Mouse (Mus musculus) liver, postnatal 0 days (tissue): ENCODE measurements at regions not wholly inside any gene's neighbourhood (a gene's known extent, or its start where the extent isn't known, plus 50 kb on each side); places are given as distances from the start of the nearest gene placed in this dataset.

Source experiments
- ATAC-seq: fragments of 200-750 bp; cut with Nextera tagmentation; 2 replicates; pipeline ENCODE4 v1.8.0; 2017; ENCODE audit warnings: mild to moderate bottlenecking, moderate library complexity
- DNase-seq: peaks from one replicate; pipeline ENCODE4 v3.0.0-alpha.2; 2016
- H3K27ac ChIP-seq: fragments of 300-500 bp; sonication (generic); 2 replicates; pipeline ENCODE4 v1.5.1; 2014; ENCODE audit warnings: antibody characterized with exemption, moderate library complexity, mild to moderate bottlenecking, low read depth
- H3K27me3 ChIP-seq: fragments of 300-500 bp; sonication (generic); 2 replicates; pipeline ENCODE4 v1.6.1; 2014; ENCODE audit warnings: low read length, control low read depth, mixed read lengths; ENCODE audit not compliant: insufficient read depth
- H3K36me3 ChIP-seq: fragments of 300-500 bp; sonication (generic); replicated peaks from 2 replicates; pipeline ENCODE4 v1.6.1; 2014; ENCODE audit warnings: mild to moderate bottlenecking, control low read depth, low read length, moderate library complexity, mixed read lengths; ENCODE audit not compliant: insufficient read depth
- H3K4me1 ChIP-seq: fragments of 300-500 bp; sonication (generic); 2 replicates; pipeline ENCODE4 v1.6.1; 2014; ENCODE audit warnings: antibody characterized with exemption, mild to moderate bottlenecking, control low read depth; ENCODE audit not compliant: insufficient read depth
- H3K4me2 ChIP-seq: fragments of 300-500 bp; sonication (generic); 2 replicates; pipeline ENCODE4 v1.6.1; 2014; ENCODE audit warnings: low read depth, mild to moderate bottlenecking, low read length, moderate library complexity, mixed read lengths
- H3K4me3 ChIP-seq: fragments of 300-500 bp; sonication (generic); 2 replicates; pipeline ENCODE4 v1.5.1; 2014; ENCODE audit warnings: low read depth, low read length
- H3K9ac ChIP-seq: fragments of 300-500 bp; sonication (generic); replicated peaks from 2 replicates; pipeline ENCODE4 v1.6.1; 2014; ENCODE audit warnings: mild to moderate bottlenecking, moderate library complexity
- H3K9me3 ChIP-seq: fragments of 300-500 bp; sonication (generic); 2 replicates; pipeline ENCODE4 v1.6.1; 2016; ENCODE audit warnings: mild to moderate bottlenecking, control low read depth, low read length, mixed read lengths
- CTCF ChIP-seq: sonication (generic); IDR thresholded peaks from 2 replicates; pipeline ENCODE4 v1.5.1; 2016; ENCODE audit warnings: antibody characterized with exemption, low read depth
- EP300 ChIP-seq: IDR thresholded peaks from 2 replicates; pipeline ENCODE4 v1.6.1; 2016; ENCODE audit warnings: antibody characterized with exemption, low read depth, mild to moderate bottlenecking
- WGBS: fragments of 180-500 bp; shearing (Covaris S2); extraction: QIAGEN DNeasy Blood & Tissue Kit; methylation state at CpG from one replicate; pipeline ENCODE4 v1.1.7; 2014; ENCODE audit not compliant: insufficient replicate concordance; 5-methylcytosine and 5-hydroxymethylcytosine counted together

DNA sequence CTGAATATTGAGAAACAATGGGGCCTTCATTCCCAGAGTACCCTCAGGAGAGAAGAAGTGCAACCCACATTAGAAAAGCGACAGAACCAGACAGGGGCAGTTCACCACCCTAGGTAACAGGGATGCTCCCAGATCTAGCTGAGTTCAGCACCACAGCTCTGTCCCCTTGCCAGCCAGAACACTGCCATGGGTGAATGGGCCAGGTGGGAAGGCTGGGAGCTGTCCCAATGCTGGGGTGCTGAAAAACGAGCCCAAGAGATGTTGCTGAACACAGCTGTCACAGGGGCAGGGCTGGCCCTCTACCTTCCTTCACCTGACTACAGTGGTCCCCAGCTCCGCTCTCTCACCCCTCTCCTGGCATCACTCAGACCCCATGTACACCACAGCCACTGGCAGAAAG lies 193.3 kb upstream of the Igsf21 start:
- Histone ChIP-seq H3K27me3 (no peaks in the 10 kb centered on the region), H3K4me3 (no peak overlapping the region), H3K36me3 (no peaks in the 10 kb centered on the region), H3K9me3 (no peaks in the 10 kb centered on the region), H3K9ac (no peak overlapping the region), H3K4me1 (no peaks in the 10 kb centered on the region), H3K4me2 (no peak overlapping the region), H3K27ac (no peak overlapping the region)
- WGBS = 17% methylated on average over 3 of the region's 3 CpGs
- TF ChIP-seq CTCF (no peak), EP300 (no peak)
- DNase-seq (peak; percentile 59), ATAC-seq (no peak)

DNA sequence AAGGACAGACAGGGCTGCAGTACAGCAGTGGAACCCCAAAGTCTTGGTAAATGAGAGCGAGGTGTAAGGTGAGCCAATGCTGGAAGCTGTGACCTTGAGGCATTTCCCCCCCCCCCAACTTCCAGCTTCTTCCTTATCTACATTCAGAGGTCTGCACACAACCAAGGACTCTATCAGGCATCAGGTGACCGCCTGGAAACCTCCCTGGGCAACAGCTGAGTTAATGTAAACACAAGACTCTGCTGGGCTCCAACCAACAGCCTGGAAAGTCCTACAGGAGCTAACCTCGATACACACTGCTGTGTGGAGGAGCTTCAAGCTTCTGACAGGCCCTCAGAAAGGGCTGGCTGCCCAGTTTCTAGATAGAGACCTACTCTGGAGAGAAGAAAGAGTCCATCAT lies 189.4 kb upstream of the Igsf21 start:
- no peak for DNase-seq
- TF ChIP-seq EP300 (no peak), CTCF (no peak)
- WGBS = 40% methylated on average over 3 of the region's 3 CpGs
- Histone ChIP-seq H3K4me2 (no peak overlapping the region), H3K27ac (no peak overlapping the region), H3K36me3 (no peaks in the 10 kb centered on the region), H3K4me3 (no peak overlapping the region), H3K9ac (no peak overlapping the region), H3K27me3 (no peaks in the 10 kb centered on the region), H3K9me3 (no peaks in the 10 kb centered on the region), H3K4me1 (no peaks in the 10 kb centered on the region)
- no peak for ATAC-seq

DNA sequence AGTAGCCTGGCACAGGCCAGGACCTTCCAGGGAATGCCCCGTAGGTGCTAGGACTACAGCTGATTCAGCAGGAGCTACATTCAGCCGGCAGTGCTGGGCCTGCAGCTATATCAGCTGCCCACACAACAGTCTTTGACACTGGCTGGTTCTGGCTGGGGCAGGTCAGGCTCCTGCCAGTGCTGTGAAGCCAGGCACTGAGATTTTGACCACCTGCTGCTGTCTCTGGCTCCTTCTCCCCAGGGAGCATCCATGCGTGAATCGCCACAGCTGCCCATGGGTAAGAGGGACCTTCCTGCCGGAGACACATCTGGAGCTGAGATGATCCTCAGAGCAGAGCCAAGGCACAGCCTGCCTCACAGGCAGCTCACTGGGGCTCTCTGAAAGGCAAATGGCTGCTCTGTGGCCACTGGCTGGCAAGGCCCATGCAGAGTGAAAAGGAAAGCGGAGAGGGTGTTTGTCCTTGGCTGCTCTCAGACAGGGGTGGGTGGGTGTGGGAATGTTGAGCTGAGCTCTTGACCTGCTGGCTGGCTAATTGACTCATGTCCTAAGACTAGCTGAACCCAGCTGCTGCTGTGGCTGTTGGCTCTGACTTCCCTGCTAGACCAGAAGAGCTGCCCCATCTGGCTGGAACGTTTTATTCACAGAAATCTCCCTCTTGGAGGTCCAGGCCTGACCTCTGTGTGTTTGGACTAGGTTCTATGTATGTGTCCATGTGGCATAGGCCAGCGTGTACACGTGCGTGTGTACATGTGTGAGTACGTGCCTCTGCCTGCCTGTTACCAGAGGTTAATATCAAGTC lies 187.4 kb upstream of the Igsf21 start:
- no peaks in the 10 kb centered on the region for H3K27me3 ChIP-seq
- no peak overlapping the region for H3K9ac ChIP-seq
- no peak overlapping the region for H3K27ac ChIP-seq
- no peak overlapping the region for H3K4me3 ChIP-seq
- ATAC-seq (no peak), DNase-seq (no peak)
- H3K4me1 ChIP-seq = no peaks in the 10 kb centered on the region
- H3K4me2 ChIP-seq = no peak overlapping the region
- H3K9me3 ChIP-seq = no peaks in the 10 kb centered on the region
- no peaks in the 10 kb centered on the region for H3K36me3 ChIP-seq
- TF ChIP-seq EP300 (no peak), CTCF (no peak)
- 63% methylated on average over 11 of the region's 11 CpGs for WGBS

DNA sequence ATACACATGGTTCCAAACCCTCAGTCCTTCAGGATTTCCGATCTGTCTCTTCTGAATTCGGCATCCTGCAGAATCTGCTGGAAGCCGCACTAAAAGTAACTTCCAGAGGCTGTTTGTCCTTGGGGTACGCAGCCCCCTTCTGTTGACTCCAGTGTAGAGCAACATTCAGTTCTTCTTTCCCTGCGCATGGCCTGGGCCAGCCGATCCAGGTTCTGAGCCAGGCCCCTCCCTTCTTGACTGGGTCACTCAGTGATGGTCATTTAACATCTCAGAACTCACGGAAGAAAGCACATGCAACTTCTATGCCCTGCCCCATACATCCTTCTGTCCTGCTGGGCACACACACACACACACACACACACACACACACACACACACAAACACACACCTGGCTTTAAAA lies 185.5 kb upstream of the Igsf21 start:
- TF ChIP-seq EP300 = no peak
- no peak for TF ChIP-seq CTCF
- no peak for ATAC-seq
- Histone ChIP-seq H3K9ac (no peak overlapping the region), H3K27me3 (no peaks in the 10 kb centered on the region), H3K36me3 (no peaks in the 10 kb centered on the region), H3K4me3 (no peak overlapping the region), H3K27ac (no peak overlapping the region), H3K4me1 (no peaks in the 10 kb centered on the region), H3K4me2 (no peak overlapping the region), H3K9me3 (no peaks in the 10 kb centered on the region)
- 68% methylated on average over 7 of the region's 7 CpGs for WGBS
- no peak for DNase-seq

DNA sequence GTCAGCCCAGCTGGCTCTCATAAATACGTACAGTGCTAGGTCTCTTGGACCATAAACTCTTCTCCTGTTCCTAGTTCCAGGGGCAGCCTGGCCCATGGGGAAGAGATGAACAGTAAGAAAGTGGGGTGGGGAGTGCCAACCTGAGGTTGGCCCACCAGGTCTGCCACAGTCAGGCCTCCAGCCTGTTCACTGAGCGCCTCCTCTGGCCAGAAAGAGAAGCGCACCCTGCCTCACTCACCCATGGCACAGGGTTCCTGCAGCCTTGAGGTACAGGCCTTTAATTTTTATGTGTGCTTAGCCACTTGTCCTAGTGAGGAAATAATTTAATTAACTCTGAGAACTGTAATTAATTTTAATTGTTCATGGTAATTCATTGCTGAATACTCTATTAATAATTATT lies 180.5 kb upstream of the Igsf21 start:
- no peaks in the 10 kb centered on the region for H3K27me3 ChIP-seq
- ATAC-seq (no peak), DNase-seq (no peak)
- no peak overlapping the region for H3K27ac ChIP-seq
- no peaks in the 10 kb centered on the region for H3K4me1 ChIP-seq
- 53% methylated on average over 3 of the region's 3 CpGs for WGBS
- H3K4me2 ChIP-seq = no peak overlapping the region
- TF ChIP-seq EP300 (no peak), CTCF (peak; percentile 17; the same call in 1 of the 2 replicates)
- H3K9me3 ChIP-seq = no peaks in the 10 kb centered on the region
- H3K4me3 ChIP-seq = no peak overlapping the region
- H3K9ac ChIP-seq = no peak overlapping the region
- H3K36me3 ChIP-seq = no peaks in the 10 kb centered on the region

DNA sequence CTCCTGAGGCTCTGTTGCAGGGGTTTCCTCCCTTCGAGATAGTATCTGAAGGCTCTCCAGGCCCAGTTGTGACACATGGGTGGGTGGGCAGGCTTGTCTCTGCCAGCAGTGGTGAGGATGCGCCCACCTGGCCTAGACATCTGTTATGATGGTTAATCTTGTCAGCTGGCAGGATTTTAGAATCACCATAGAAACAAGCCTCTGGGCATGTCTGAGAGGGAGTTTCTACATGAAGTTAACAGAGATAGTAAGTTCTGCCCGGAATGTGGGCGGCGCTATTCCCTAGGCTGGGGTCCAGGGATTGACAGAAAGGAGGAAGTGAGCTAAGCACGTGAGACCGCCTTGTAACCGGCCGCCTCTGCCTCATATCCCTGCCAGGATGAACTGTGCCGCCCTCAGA lies 177.2 kb upstream of the Igsf21 start:
- no peaks in the 10 kb centered on the region for H3K36me3 ChIP-seq
- no peak overlapping the region for H3K4me2 ChIP-seq
- no peak overlapping the region for H3K4me3 ChIP-seq
- no peak overlapping the region for H3K9ac ChIP-seq
- DNase-seq = no peak
- ATAC-seq = no peak
- peaks cover 2% of the 10 kb centered on the region; the same call in 1 of the 2 replicates for H3K4me1 ChIP-seq
- no peak for TF ChIP-seq EP300
- TF ChIP-seq CTCF = no peak
- 76% methylated on average over 10 of the region's 10 CpGs for WGBS
- H3K27me3 ChIP-seq = no peaks in the 10 kb centered on the region
- no peaks in the 10 kb centered on the region for H3K9me3 ChIP-seq
- no peak overlapping the region for H3K27ac ChIP-seq
